Mouse (Mus musculus): ENCODE measurements around the gene Ppfibp1. TPM values are rescaled to one million over a fixed set of nuclear protein-coding genes. Genes with fewer than 3 reads are reported as not detected.
"Not testable (repeated sequence)": the region's sequence is repeated elsewhere in the genome, so short reads cannot be mapped to it uniquely, and the experiment has no call there.

Ppfibp1 gene
- total and polyA plus RNA-seq, 3 experiments: 23.4 to 28.2 (median 28.2) TPM

- H3K36me3 ChIP-seq (replicated peaks in 1 of 2; ENCODE audit: control insufficient read depth in 1 of 2, insufficient read depth in 1 of 2, low read length in 1 of 2): no peaks in the 10 kb centered on the region
- H3K4me1 ChIP-seq (ENCODE audit: control insufficient read depth in 1 of 2, insufficient read depth in 2 of 2): 0 out of 4 replicates have a peak, but pooled peaks cover 0 to 2% of the 10 kb centered on the region in 2 experiments
- H3K9me3 ChIP-seq (replicated peaks; ENCODE audit: low read length): no peaks in the 10 kb centered on the region
- in situ Hi-C loops (cut with MboI; ENCODE audit: low pct_ligation_motif_present, low pct_unique_long_range_greater_than_20kb, low sequenced_read_pairs) (no loop called here), dilution Hi-C loops (cut with MboI; ENCODE audit: extremely low pct_ligation_motif_present, extremely low pct_unique_long_range_greater_than_20kb, low sequenced_read_pairs) (no loop called here)
- H3K27me3 ChIP-seq (replicated peaks): no peaks in the 10 kb centered on the region
- H3K79me2 ChIP-seq (replicated peaks; ENCODE audit: control insufficient read depth, extremely low read depth, insufficient read depth, poor library complexity, severe bottlenecking): no peaks in the 10 kb centered on the region
- DNase-seq (ENCODE audit: extremely low read depth): no peak
- H3K27ac ChIP-seq (ENCODE audit: insufficient read depth, low read depth): no peak overlapping the region
- no peak overlapping the region for H3K4me2 ChIP-seq (ENCODE audit: insufficient read depth, low read depth, poor library complexity, severe bottlenecking)
- no peak for TF ChIP-seq POLR2AphosphoS2 (IDR thresholded peaks at IDR 0.05; ENCODE audit: low read depth, low read length)
- TF ChIP-seq NELFE (IDR thresholded peaks at IDR 0.05; ENCODE audit: low read depth, low read length): no peak
- H3K9ac ChIP-seq (ENCODE audit: insufficient read depth, low read depth): no peak overlapping the region
- no peak overlapping the region for H3K4me3 ChIP-seq (replicated peaks in 1 of 3; ENCODE audit: low read depth in 2 of 3, low read length in 2 of 3, poor library complexity in 1 of 3)
Measured at GRCm38 (mm10) chr6:146863154-146863553, 25.1 kb upstream of the Ppfibp1 start.

- H3K27me3 ChIP-seq (replicated peaks); dilution Hi-C loops (cut with MboI; ENCODE audit: extremely low pct_ligation_motif_present, extremely low pct_unique_long_range_greater_than_20kb, low sequenced_read_pairs); H3K79me2 ChIP-seq (replicated peaks; ENCODE audit: control insufficient read depth, extremely low read depth, insufficient read depth, poor library complexity, severe bottlenecking); H3K9me3 ChIP-seq (replicated peaks; ENCODE audit: low read length); H3K4me2 ChIP-seq (ENCODE audit: insufficient read depth, low read depth, poor library complexity, severe bottlenecking); H3K36me3 ChIP-seq (replicated peaks in 1 of 2; ENCODE audit: control insufficient read depth in 1 of 2, insufficient read depth in 1 of 2, low read length in 1 of 2); H3K4me1 ChIP-seq (ENCODE audit: control insufficient read depth in 1 of 2, insufficient read depth in 2 of 2); in situ Hi-C loops (cut with MboI; ENCODE audit: low pct_ligation_motif_present, low pct_unique_long_range_greater_than_20kb, low sequenced_read_pairs); H3K4me3 ChIP-seq (replicated peaks in 1 of 3; ENCODE audit: low read depth in 2 of 3, low read length in 2 of 3, poor library complexity in 1 of 3); DNase-seq (ENCODE audit: extremely low read depth); H3K27ac ChIP-seq (ENCODE audit: insufficient read depth, low read depth); H3K9ac ChIP-seq (ENCODE audit: insufficient read depth, low read depth): not testable (repeated sequence)
Measured at GRCm38 (mm10) chr6:146864370-146864769, 23.9 kb upstream of the Ppfibp1 start.

GRCm38 (mm10) chr6:146865701-146866100 lies 22.6 kb upstream of the Ppfibp1 start:
- H3K79me2 ChIP-seq (replicated peaks; ENCODE audit: control insufficient read depth, extremely low read depth, insufficient read depth, poor library complexity, severe bottlenecking): no peaks in the 10 kb centered on the region
- no peak overlapping the region for H3K4me2 ChIP-seq (ENCODE audit: insufficient read depth, low read depth, poor library complexity, severe bottlenecking)
- DNase-seq (ENCODE audit: extremely low read depth): peak; percentile 25
- H3K9ac ChIP-seq (ENCODE audit: insufficient read depth, low read depth): no peak overlapping the region
- TF ChIP-seq CTCF (conservative IDR thresholded peaks at IDR 0.05 in 1 of 2, IDR thresholded peaks at IDR 0.05 in 1 of 2; ENCODE audit: low read depth in 2 of 2, low read length in 2 of 2): peak in 1 of 2 experiments; percentile 58; a peak in 2 of 4 replicates
- TF ChIP-seq JUND (conservative IDR thresholded peaks at IDR 0.05; ENCODE audit: low read depth, low read length): no peak
- TF ChIP-seq ZNF384 (IDR thresholded peaks at IDR 0.05; ENCODE audit: low read depth, low read length): no peak
- no peak for TF ChIP-seq EP300 (IDR thresholded peaks at IDR 0.05; ENCODE audit: low read length)
- peak; percentile 41 for TF ChIP-seq RAD21 (IDR thresholded peaks at IDR 0.05; ENCODE audit: low read depth, low read length)
- peak; percentile 27; the same call in 1 of the 2 replicates for TF ChIP-seq SMC3 (IDR thresholded peaks at IDR 0.05; ENCODE audit: low read depth, low read length)
- no peak for TF ChIP-seq JUN (IDR thresholded peaks at IDR 0.05; ENCODE audit: insufficient read depth, low read depth, low read length)
- no peak for TF ChIP-seq TCF12 (IDR thresholded peaks at IDR 0.05; ENCODE audit: low read depth, low read length)
- no peaks in the 10 kb centered on the region for H3K9me3 ChIP-seq (replicated peaks; ENCODE audit: low read length)
- H3K27ac ChIP-seq (ENCODE audit: insufficient read depth, low read depth): no peak overlapping the region
- H3K36me3 ChIP-seq (replicated peaks in 1 of 2; ENCODE audit: control insufficient read depth in 1 of 2, insufficient read depth in 1 of 2, low read length in 1 of 2): no peaks in the 10 kb centered on the region
- dilution Hi-C loops (cut with MboI; ENCODE audit: extremely low pct_ligation_motif_present, extremely low pct_unique_long_range_greater_than_20kb, low sequenced_read_pairs): no loop called here
- 0 out of 4 replicates have a peak, but pooled peaks cover 0 to 2% of the 10 kb centered on the region in 2 experiments for H3K4me1 ChIP-seq (ENCODE audit: control insufficient read depth in 1 of 2, insufficient read depth in 2 of 2)
- in situ Hi-C loops (cut with MboI; ENCODE audit: low pct_ligation_motif_present, low pct_unique_long_range_greater_than_20kb, low sequenced_read_pairs): no loop called here
- H3K27me3 ChIP-seq (replicated peaks): no peaks in the 10 kb centered on the region
- no peak overlapping the region for H3K4me3 ChIP-seq (replicated peaks in 1 of 3; ENCODE audit: low read depth in 2 of 3, low read length in 2 of 3, poor library complexity in 1 of 3)
